Mouse (Mus musculus) neural tube, embryonic 12.5 days (tissue): ENCODE measurements around the gene Rnf220. TPM values are rescaled to one million over a fixed set of nuclear protein-coding genes. Genes with fewer than 3 reads are reported as not detected.

ENCODE experiments used
- ATAC-seq: fragments of 200-750 bp; cut with Nextera tagmentation; 2 replicates; pipeline ENCODE4 v1.8.0; 2017; ENCODE audit warnings: low read depth, mild to moderate bottlenecking, moderate TSS enrichment, moderate library complexity; ENCODE audit not compliant: low FRiP score
- H3K27ac ChIP-seq: fragments of 300-500 bp; sonication (generic); 2 replicates; pipeline ENCODE4 v1.5.1; 2016
- H3K27me3 ChIP-seq: fragments of 300-500 bp; sonication (generic); replicated peaks from 2 replicates; pipeline ENCODE4 v1.6.1; 2016; ENCODE audit warnings: mild to moderate bottlenecking
- H3K36me3 ChIP-seq: fragments of 300-500 bp; sonication (generic); 2 replicates; pipeline ENCODE4 v1.6.1; 2016; ENCODE audit warnings: mild to moderate bottlenecking
- H3K4me1 ChIP-seq: fragments of 300-500 bp; sonication (generic); 2 replicates; pipeline ENCODE4 v1.6.1; 2016
- H3K4me2 ChIP-seq: fragments of 300-500 bp; sonication (generic); replicated peaks from 2 replicates; pipeline ENCODE4 v1.6.1; 2016; ENCODE audit warnings: mild to moderate bottlenecking
- H3K4me3 ChIP-seq: fragments of 300-500 bp; sonication (generic); 2 replicates; pipeline ENCODE4 v1.5.1; 2016
- H3K9ac ChIP-seq: fragments of 300-500 bp; sonication (generic); 2 replicates; pipeline ENCODE4 v1.6.1; 2016; ENCODE audit warnings: mild to moderate bottlenecking
- H3K9me3 ChIP-seq: fragments of 300-500 bp; sonication (generic); 2 replicates; pipeline ENCODE4 v1.6.1; 2016; ENCODE audit warnings: mild to moderate bottlenecking
- WGBS: fragments of 180-500 bp; shearing (Covaris S2); methylation state at CpG from one replicate; pipeline ENCODE4 v1.1.7; 2016; 5-methylcytosine and 5-hydroxymethylcytosine counted together
- polyA plus RNA-seq: library from polyadenylated mRNA; unstranded; fragments of >200 nt; fragmentation: Nextera tagmentation; extraction: Ambion mirVana; gene quantifications from 2 replicates; pipeline ENCODE4 v1.2.1, GENCODE M21; 2016

Rnf220 gene
- polyA plus RNA-seq, 1 experiment from 2014 or later, result 111 TPM

DNA sequence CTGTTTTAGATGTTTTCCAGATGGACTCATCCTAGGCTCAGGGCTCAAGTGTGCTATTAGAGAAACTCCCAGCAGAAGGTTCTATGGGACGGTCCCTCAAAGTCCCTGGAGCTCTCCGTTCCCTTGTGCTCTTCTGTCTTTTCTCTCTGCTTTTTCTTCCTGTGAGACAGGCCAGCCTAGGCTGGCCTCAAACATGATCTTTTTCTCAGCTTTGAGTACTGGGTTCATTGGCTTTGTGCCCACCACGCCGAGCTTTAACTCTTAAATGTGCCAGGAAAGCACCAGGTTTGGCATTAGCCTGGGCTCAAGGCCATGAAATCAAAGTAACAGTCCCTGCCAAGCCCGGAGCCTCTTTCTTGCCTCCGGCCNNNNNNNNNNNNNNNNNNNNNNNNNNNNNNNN is 256.0 kb downstream of the Rnf220 start:
- Histone ChIP-seq H3K4me1 (no peaks in the 10 kb centered on the region), H3K4me2 (no peak overlapping the region), H3K4me3 (no peak overlapping the region), H3K27ac (no peak overlapping the region), H3K27me3 (no peaks in the 10 kb centered on the region), H3K36me3 (no peaks in the 10 kb centered on the region), H3K9me3 (no peaks in the 10 kb centered on the region), H3K9ac (no peak overlapping the region)
- ATAC-seq, result no peak
- WGBS, result 80% methylated on average over 6 of the region's 6 CpGs

DNA sequence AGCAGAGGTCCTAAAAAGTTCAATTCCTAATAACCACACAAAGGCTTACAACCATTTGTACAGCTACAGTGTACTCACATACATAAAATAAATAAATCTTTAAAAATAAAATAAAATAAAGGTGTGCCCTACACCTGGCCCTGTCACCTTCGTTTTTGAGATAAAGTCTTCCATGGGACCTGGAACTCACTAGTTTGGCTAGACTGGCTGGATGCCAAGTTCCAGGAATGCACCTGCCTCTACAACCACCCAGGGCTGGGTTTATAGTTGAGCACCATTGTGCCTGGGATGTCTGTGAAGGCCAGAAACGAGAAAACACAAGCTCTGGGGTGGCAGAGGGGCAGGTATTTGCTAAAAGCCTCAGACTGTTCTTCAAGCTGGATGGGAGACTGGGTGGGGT is 257.7 kb downstream of the Rnf220 start:
- no peak overlapping the region for H3K9ac ChIP-seq

DNA sequence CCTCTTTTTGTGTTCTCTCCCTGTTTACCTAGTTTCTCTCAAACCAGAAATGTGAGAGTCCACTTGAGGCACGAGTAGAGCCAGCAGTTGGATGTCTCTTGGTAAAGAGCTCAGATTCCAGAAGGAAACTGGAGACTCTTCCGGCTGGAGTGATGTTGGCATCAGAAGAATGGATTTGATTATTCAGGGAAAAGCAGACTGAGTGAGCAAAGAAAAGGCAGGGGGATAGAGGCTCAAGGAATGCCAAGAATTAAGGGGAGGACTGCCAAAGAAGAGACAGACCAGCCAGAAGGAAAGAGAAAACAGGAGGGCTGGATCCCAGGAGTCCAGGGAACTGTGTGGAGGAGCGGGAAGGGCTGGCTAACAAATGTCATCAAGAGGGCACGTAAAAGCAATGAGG is 261.0 kb downstream of the Rnf220 start:
- Histone ChIP-seq H3K9me3 (no peaks in the 10 kb centered on the region), H3K4me2 (no peak overlapping the region), H3K27me3 (no peaks in the 10 kb centered on the region), H3K4me1 (no peaks in the 10 kb centered on the region), H3K9ac (no peak overlapping the region), H3K36me3 (no peaks in the 10 kb centered on the region), H3K27ac (no peak overlapping the region), H3K4me3 (no peak overlapping the region)
- 73% methylated on average over 4 of the region's 4 CpGs for WGBS
- ATAC-seq, result no peak

More for the DNA sequence above, 257.7 kb downstream of the Rnf220 start:
- 46% methylated on average over 2 of the region's 2 CpGs for WGBS
- ATAC-seq, result no peak
- no peak overlapping the region for H3K4me3 ChIP-seq
- H3K4me2 ChIP-seq, result no peak overlapping the region
- no peaks in the 10 kb centered on the region for H3K9me3 ChIP-seq
- H3K27ac ChIP-seq, result no peak overlapping the region
- no peaks in the 10 kb centered on the region for H3K4me1 ChIP-seq
- no peaks in the 10 kb centered on the region for H3K36me3 ChIP-seq
- H3K27me3 ChIP-seq, result no peaks in the 10 kb centered on the region

DNA sequence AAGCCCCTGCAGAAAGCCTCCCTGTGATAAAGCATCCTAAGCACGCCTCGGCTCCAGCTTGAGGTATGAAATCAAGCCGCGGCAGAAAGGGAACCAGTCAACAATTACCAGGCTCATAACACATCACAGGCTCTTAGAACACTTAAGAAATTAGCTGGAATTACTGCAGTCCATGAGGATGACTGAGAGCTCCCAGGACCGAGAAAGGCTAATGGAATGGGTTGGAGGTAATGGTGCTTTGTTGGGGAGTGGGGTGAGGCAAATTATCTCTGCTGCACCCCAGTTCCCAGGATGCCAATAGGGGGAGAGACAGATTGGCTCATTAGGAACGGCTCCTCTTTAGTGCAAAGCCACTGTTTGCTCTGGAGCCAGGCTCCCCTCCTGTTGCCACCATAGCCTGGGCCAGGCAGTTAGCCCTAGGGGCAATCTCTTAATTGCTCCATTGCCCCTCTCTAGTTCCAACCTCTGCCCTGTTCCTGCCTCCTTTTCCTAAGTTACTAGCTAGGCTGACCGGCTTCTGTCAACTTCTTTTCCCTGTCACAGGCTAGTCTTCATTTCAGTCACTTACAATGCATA is 262.6 kb downstream of the Rnf220 start:
- ATAC-seq, result no peak
- WGBS, result 21% methylated on average over 7 of the region's 7 CpGs
- no peak overlapping the region for H3K4me3 ChIP-seq
- H3K4me2 ChIP-seq, result no peak overlapping the region
- no peaks in the 10 kb centered on the region for H3K4me1 ChIP-seq
- no peaks in the 10 kb centered on the region for H3K27me3 ChIP-seq
- no peak overlapping the region for H3K9ac ChIP-seq
- no peaks in the 10 kb centered on the region for H3K9me3 ChIP-seq
- no peaks in the 10 kb centered on the region for H3K36me3 ChIP-seq
- no peak overlapping the region for H3K27ac ChIP-seq

DNA sequence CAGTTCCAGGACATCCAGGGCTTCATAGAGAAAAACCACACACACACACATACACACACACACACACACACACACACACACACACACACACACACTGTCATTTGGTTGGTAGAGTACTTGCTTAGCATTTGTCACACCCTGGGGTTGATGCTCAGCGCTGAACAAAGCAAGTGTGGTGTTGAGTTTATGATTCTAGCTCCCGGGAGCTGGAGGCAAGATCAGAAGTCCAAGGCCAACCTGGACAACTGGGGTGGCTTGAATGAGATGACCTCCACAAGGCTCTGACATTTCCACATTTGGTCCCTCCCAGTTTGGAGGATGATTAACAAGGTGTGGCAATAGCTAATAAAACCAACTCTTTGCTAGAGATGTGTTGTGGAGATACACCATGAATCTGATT is 265.6 kb downstream of the Rnf220 start:
- no peak for ATAC-seq

DNA sequence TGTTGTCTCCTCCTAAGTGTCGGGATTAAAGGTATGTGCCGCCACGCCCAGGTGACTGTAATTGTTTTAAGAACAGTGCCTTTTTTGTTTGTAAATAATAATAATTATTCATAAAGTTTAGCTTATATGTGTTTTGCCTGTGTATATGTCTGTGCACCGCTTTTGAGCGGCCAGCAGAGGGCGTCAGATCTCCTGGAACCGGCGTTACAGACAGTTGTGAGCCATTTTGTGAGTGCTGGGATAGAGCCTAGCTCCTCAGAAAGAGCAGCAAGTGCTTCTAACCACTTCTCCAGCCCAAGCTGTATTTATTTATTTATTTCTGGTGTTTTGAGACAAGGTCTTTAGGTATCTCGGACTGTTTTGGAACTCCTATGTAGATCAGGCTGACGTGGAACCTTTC is 266.5 kb downstream of the Rnf220 start:
- Histone ChIP-seq H3K4me2 (no peak overlapping the region), H3K27ac (no peak overlapping the region), H3K27me3 (no peaks in the 10 kb centered on the region), H3K36me3 (no peaks in the 10 kb centered on the region), H3K9me3 (no peaks in the 10 kb centered on the region), H3K4me3 (no peak overlapping the region), H3K4me1 (no peaks in the 10 kb centered on the region), H3K9ac (no peak overlapping the region)
- 57% methylated on average over 10 of the region's 10 CpGs for WGBS
- ATAC-seq, result no peak

More for the DNA sequence above, 265.6 kb downstream of the Rnf220 start:
- no peaks in the 10 kb centered on the region for H3K4me1 ChIP-seq
- H3K27ac ChIP-seq, result no peak overlapping the region
- no peaks in the 10 kb centered on the region for H3K9me3 ChIP-seq
- no peaks in the 10 kb centered on the region for H3K36me3 ChIP-seq
- no peak overlapping the region for H3K9ac ChIP-seq
- H3K4me2 ChIP-seq, result no peak overlapping the region
- no peak overlapping the region for H3K4me3 ChIP-seq
- 80% methylated on average over 2 of the region's 2 CpGs for WGBS
- no peaks in the 10 kb centered on the region for H3K27me3 ChIP-seq

DNA sequence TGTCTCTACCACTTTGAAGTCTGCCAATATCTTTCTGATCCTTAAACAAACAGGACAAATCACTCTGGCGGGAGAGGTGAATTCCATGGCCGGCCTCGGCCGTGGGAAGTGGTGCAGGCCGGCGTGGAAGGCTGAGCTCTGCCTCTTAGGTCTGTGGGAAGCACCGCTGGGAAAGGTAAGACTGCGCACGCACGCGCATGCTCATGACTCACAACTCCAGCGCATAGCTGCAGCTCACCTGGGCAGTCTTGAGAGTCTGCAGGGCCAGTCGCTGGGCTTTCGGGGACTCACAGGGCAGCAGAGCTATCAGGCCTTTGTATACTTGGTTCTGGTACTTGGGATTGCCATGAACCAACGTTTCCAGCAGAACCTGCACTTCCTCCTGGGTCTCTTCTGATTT is 267.3 kb downstream of the Rnf220 start:
- Histone ChIP-seq H3K9ac (no peak overlapping the region), H3K4me2 (no peak overlapping the region), H3K36me3 (no peaks in the 10 kb centered on the region), H3K27ac (no peak overlapping the region), H3K27me3 (no peaks in the 10 kb centered on the region), H3K4me3 (no peak overlapping the region), H3K4me1 (no peaks in the 10 kb centered on the region), H3K9me3 (no peaks in the 10 kb centered on the region)
- ATAC-seq, result no peak
- WGBS, result 84% methylated on average over 15 of the region's 15 CpGs

DNA sequence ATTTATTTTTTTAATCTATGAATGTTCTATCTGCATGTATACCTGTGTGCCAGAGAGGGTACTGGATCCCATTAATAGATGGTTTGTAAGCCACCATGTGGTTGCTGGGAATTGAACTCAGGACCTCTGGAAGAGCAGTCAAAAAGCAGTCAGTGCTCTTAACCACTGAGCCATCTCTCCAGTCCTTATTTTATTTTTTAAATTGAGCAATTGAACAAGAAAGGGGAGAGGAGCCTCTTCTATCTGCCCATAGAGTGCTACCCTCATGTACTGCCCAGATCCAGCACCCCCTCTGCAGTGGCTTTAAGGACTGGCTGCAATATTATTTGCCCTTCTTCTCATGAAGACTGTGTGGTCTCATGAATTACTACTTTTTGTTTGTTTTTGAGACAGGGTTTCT is 271.6 kb downstream of the Rnf220 start:
- Histone ChIP-seq H3K4me2 (no peak overlapping the region), H3K36me3 (no peaks in the 10 kb centered on the region), H3K4me3 (no peak overlapping the region), H3K4me1 (no peaks in the 10 kb centered on the region), H3K9ac (no peak overlapping the region), H3K27ac (no peak overlapping the region), H3K9me3 (no peaks in the 10 kb centered on the region), H3K27me3 (no peaks in the 10 kb centered on the region)
- no peak for ATAC-seq

DNA sequence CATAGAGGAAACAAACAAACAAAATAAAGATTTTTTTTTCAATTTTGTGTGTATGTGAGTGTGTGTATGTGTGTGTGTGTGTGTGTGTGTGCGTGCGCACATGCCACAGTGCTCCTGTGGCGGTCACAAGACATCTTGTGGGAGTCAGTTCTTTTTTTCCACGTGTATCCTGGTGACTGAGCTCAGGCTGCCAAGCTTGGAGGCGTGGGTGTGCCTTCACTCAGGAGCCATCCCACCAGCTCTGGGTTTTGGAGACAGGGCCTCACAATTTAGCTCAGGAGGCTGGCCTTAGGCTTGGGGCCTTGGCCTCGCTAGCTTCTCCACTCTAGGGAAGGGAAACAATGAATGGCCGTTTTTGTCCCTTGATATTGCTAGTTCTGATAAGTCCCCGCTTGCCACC is 272.7 kb downstream of the Rnf220 start:
- H3K9me3 ChIP-seq, result no peaks in the 10 kb centered on the region
- no peak overlapping the region for H3K4me3 ChIP-seq
- no peaks in the 10 kb centered on the region for H3K27me3 ChIP-seq
- ATAC-seq, result no peak
- H3K4me1 ChIP-seq, result no peaks in the 10 kb centered on the region
- no peak overlapping the region for H3K4me2 ChIP-seq
- no peak overlapping the region for H3K9ac ChIP-seq
- no peaks in the 10 kb centered on the region for H3K36me3 ChIP-seq
- WGBS, result 72% methylated on average over 8 of the region's 8 CpGs
- no peak overlapping the region for H3K27ac ChIP-seq

DNA sequence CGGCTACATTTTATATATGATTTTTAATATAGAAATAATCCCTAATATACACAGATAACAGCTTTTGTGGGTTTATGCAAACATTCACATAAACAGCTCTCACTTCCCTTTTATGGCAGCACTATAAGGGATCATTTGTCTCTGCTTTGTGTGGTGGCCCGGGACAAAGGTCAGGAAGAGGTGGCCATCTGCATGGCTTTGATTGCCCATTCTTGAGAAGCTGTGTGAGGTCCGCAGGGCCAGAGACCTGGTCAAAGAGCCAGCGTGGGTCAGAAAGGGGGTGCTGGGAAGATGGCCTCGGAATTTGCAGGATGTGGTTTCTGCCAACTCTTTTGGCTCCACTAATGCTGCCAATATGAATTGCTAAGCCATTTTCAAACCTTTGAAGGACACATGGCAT is 273.9 kb downstream of the Rnf220 start:
- Histone ChIP-seq H3K4me1 (no peaks in the 10 kb centered on the region), H3K27me3 (no peaks in the 10 kb centered on the region), H3K9me3 (no peaks in the 10 kb centered on the region), H3K36me3 (no peaks in the 10 kb centered on the region), H3K9ac (no peak overlapping the region), H3K4me2 (no peak overlapping the region), H3K4me3 (no peak overlapping the region), H3K27ac (no peak overlapping the region)
- 8% methylated on average over 5 of the region's 5 CpGs for WGBS
- ATAC-seq, result no peak

DNA sequence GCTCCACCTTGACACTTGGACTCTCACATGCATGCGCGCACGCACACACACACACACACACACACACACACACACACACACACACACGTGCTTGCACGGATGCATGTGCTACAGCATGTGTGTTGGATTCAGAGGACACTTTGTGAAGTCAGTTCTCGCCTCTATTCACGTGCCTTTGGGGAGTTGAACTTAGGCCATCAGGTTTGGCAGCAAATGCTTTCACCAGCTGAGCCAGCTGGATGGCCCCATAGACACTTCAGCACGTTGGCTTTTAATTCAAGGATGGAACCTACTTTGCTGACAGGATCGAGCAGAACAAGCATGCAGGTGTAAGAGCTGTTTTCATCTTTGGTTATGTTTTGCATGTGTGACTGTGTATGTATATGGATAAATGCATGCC is 275.0 kb downstream of the Rnf220 start:
- Histone ChIP-seq H3K4me2 (no peak overlapping the region), H3K9ac (no peak overlapping the region), H3K27me3 (no peaks in the 10 kb centered on the region), H3K4me1 (no peaks in the 10 kb centered on the region), H3K9me3 (no peaks in the 10 kb centered on the region), H3K36me3 (no peaks in the 10 kb centered on the region), H3K27ac (no peak overlapping the region), H3K4me3 (no peak overlapping the region)
- 86% methylated on average over 9 of the region's 9 CpGs for WGBS
- no peak for ATAC-seq
